Comparison of ENCODE assay signal across 20 mouse cellular contexts in genomic region chr1:134110449-134110848, GRCm38 (mm10). TPM values are rescaled to one million over a fixed set of nuclear protein-coding genes. Genes with fewer than 3 reads are reported as not detected.
DNase-seq lines count a peak whose midpoint lies in the region; ATAC-seq and TF ChIP-seq lines count a peak whose summit lies in the region.
"Had no signal": no experiment of that assay in that cellular context is flagged by ENCODE, and none has a peak within 500 bp of the region (broad histone marks: within the 10 kb centered on the region; RNA-seq: fewer than 3 reads in every experiment).

No protein-coding gene starts in this region.

- H3K79me2 ChIP-seq in MEL (ENCODE audit: control insufficient read depth, insufficient read depth, low read length, poor library complexity), result no peaks in the 10 kb centered on the region

- TF ChIP-seq POLR2A in MEL (IDR thresholded peaks at IDR 0.05; ENCODE audit: control insufficient read depth in 1 of 2, insufficient read depth in 1 of 2, low read depth in 1 of 2, low read length in 2 of 2, poor library complexity in 1 of 2), result no peak

- no peak for TF ChIP-seq CTCF in MEL (IDR thresholded peaks at IDR 0.05 in 2 of 3, conservative IDR thresholded peaks at IDR 0.05 in 1 of 3; ENCODE audit: control insufficient read depth in 1 of 3, insufficient read depth in 1 of 3, low read depth in 2 of 3, low read length in 3 of 3, poor library complexity in 1 of 3, severe bottlenecking in 1 of 3)
- no peak for TF ChIP-seq CTCF in hindbrain, postnatal 0 days (IDR thresholded peaks at IDR 0.05; ENCODE audit: low read depth)

- H3K4me3 ChIP-seq in MEL (ENCODE audit: control insufficient read depth in 1 of 2, insufficient read depth in 1 of 2, low read depth in 2 of 2, low read length in 2 of 2), result no peak overlapping the region
- no peak overlapping the region for H3K4me3 ChIP-seq in liver, embryonic 13.5 days (replicated peaks)
- no peak overlapping the region for H3K4me3 ChIP-seq in hindbrain, postnatal 0 days (ENCODE audit: low read length)
- H3K4me3 ChIP-seq: embryonic facial prominence, embryonic 15.5 days; limb, embryonic 12.5 days; lung, embryonic 15.5 days had no signal

- 33% methylated on average over 5 of the region's 5 CpGs for WGBS in liver, embryonic 13.5 days (ENCODE audit: insufficient replicate concordance)
- WGBS in hindbrain, postnatal 0 days, result 87% methylated on average over 5 of the region's 5 CpGs

- H3K4me2 ChIP-seq in liver, embryonic 13.5 days, result peak overlapping the region; percentile 55
- H3K4me2 ChIP-seq in hindbrain, postnatal 0 days (ENCODE audit: low read depth, low read length), result no peak overlapping the region
- H3K4me2 ChIP-seq: embryonic facial prominence, embryonic 15.5 days; limb, embryonic 12.5 days; lung, embryonic 15.5 days had no signal

- H3K27me3 ChIP-seq in MEL (ENCODE audit: control insufficient read depth in 1 of 2, insufficient read depth in 2 of 2, low read length in 2 of 2), result peaks cover 8 to 13% of the 10 kb centered on the region in 2 experiments
- peaks cover 28% of the 10 kb centered on the region for H3K27me3 ChIP-seq in liver, embryonic 13.5 days
- no peaks in the 10 kb centered on the region for H3K27me3 ChIP-seq in hindbrain, postnatal 0 days (ENCODE audit: insufficient read depth, low read length)
- H3K27me3 ChIP-seq: embryonic facial prominence, embryonic 15.5 days; lung, embryonic 15.5 days had no signal

- ATAC-seq in liver, embryonic 13.5 days (ENCODE audit: low read depth), result peak; percentile 96
- ATAC-seq in megakaryocyte-erythroid progenitor cell, adult 5-6 weeks (replicated peaks; ENCODE audit: low FRiP score, low TSS enrichment, poor library complexity, severe bottlenecking), result 0 out of 2 replicates have a peak, but pooled peaks have one; percentile 30
- ATAC-seq in hindbrain, postnatal 0 days, result no peak
- ATAC-seq: forebrain, embryonic 14.5 days had no signal

- DNase-seq in adrenal gland, postnatal 14 days, result peak; percentile 4
- DNase-seq in adrenal gland, adult 18-20 months (ENCODE audit: low spot score in 2 of 2), result no peak
- no peak for DNase-seq in MEL (ENCODE audit: low read depth, low spot score)
- DNase-seq in liver, embryonic 13.5 days, result peak; percentile 74
- no peak for DNase-seq in hindbrain, postnatal 0 days (ENCODE audit: low spot score)
- DNase-seq in T-cell, adult 2 months (ENCODE audit: low spot score), result no peak
- DNase-seq in adrenal gland, postnatal 36 days, result no peak
- DNase-seq: cerebellum, postnatal 10 days; gastrocnemius, postnatal 25 days; heart, postnatal 36 days; layer of hippocampus, postnatal 36 days; thymus, postnatal 25 days had no signal

- peaks cover 0 to 2% of the 10 kb centered on the region in 2 experiments; a peak in 2 of 4 replicates for H3K36me3 ChIP-seq in MEL (ENCODE audit: control insufficient read depth in 1 of 2, insufficient read depth in 2 of 2, low read length in 2 of 2)
- no peaks in the 10 kb centered on the region for H3K36me3 ChIP-seq in liver, embryonic 13.5 days
- H3K36me3 ChIP-seq in hindbrain, postnatal 0 days (ENCODE audit: insufficient read depth, low read length), result no peaks in the 10 kb centered on the region
- H3K36me3 ChIP-seq: embryonic facial prominence, embryonic 15.5 days; limb, embryonic 12.5 days; lung, embryonic 15.5 days had no signal

- H3K9ac ChIP-seq in MEL (ENCODE audit: control insufficient read depth, low read depth, low read length, poor library complexity, severe bottlenecking), result no peak overlapping the region
- H3K9ac ChIP-seq in liver, embryonic 13.5 days, result peak overlapping the region; percentile 49
- H3K9ac ChIP-seq in hindbrain, postnatal 0 days (replicated peaks; ENCODE audit: low read length), result no peak overlapping the region
- H3K9ac ChIP-seq: embryonic facial prominence, embryonic 15.5 days; limb, embryonic 12.5 days; lung, embryonic 15.5 days had no signal

- no peak overlapping the region for H3K27ac ChIP-seq in MEL (ENCODE audit: control insufficient read depth, low read depth, low read length)
- peak overlapping the region; percentile 91 for H3K27ac ChIP-seq in liver, embryonic 13.5 days
- H3K27ac ChIP-seq in hindbrain, postnatal 0 days, result no peak overlapping the region
- H3K27ac ChIP-seq: embryonic facial prominence, embryonic 15.5 days; kidney, postnatal 0 days; limb, embryonic 12.5 days; lung, embryonic 15.5 days; macrophage had no signal

- H3K9me3 ChIP-seq in MEL (replicated peaks; ENCODE audit: insufficient read depth, low read length), result no peaks in the 10 kb centered on the region
- H3K9me3 ChIP-seq in liver, embryonic 13.5 days (replicated peaks), result no peaks in the 10 kb centered on the region
- no peaks in the 10 kb centered on the region for H3K9me3 ChIP-seq in hindbrain, postnatal 0 days (ENCODE audit: low read length)
- H3K9me3 ChIP-seq: embryonic facial prominence, embryonic 15.5 days; limb, embryonic 12.5 days; lung, embryonic 15.5 days had no signal

- TF ChIP-seq RAD21 in MEL (IDR thresholded peaks at IDR 0.05; ENCODE audit: low read depth, low read length), result no peak

- TF ChIP-seq EP300 in MEL (IDR thresholded peaks at IDR 0.05; ENCODE audit: low read depth in 1 of 2, low read length in 2 of 2), result no peak

- peaks cover 0 to 5% of the 10 kb centered on the region in 2 experiments; a peak in 1 of 4 replicates for H3K4me1 ChIP-seq in MEL (ENCODE audit: control insufficient read depth in 1 of 2, insufficient read depth in 2 of 2, low read length in 2 of 2)
- H3K4me1 ChIP-seq in liver, embryonic 13.5 days (replicated peaks), result peaks cover 36% of the 10 kb centered on the region
- no peaks in the 10 kb centered on the region for H3K4me1 ChIP-seq in hindbrain, postnatal 0 days (ENCODE audit: insufficient read depth, low read length)
- H3K4me1 ChIP-seq: limb, embryonic 12.5 days had no signal

TF ChIP-seq in MEL, 35 proteins besides CTCF, POLR2A, EP300 and RAD21:
- TF ChIP-seq GABPA (IDR thresholded peaks at IDR 0.05; ENCODE audit: low read depth, low read length) (no peak), ZMIZ1 (IDR thresholded peaks at IDR 0.05; ENCODE audit: low read depth, low read length) (no peak), TCF12 (IDR thresholded peaks at IDR 0.05; ENCODE audit: low read depth, low read length) (no peak), NRF1 (IDR thresholded peaks at IDR 0.05; ENCODE audit: insufficient read depth, low read depth, low read length, poor library complexity, severe bottlenecking) (no peak), ETS1 (IDR thresholded peaks at IDR 0.05; ENCODE audit: low read depth, low read length) (0 out of 2 replicates have a peak, but pooled peaks have one; percentile 13), USF1 (IDR thresholded peaks at IDR 0.05; ENCODE audit: low read depth, low read length) (no peak)

RNA-seq across cellular contexts. Expression of gene Chit1, which starts 0.6 kb away (rescaled TPM):
- total RNA-seq in adrenal gland, postnatal 14 days (2021), result not detected in 2 replicates
- not detected for total RNA-seq in adrenal gland, adult 18-20 months (2021)
- not detected in 2 replicates for total RNA-seq in MEL (2012; rRNA removed)
- polyA plus RNA-seq in MEL (2012; ENCODE audit: insufficient read depth in 1 of 2, insufficient read length in 2 of 2, low read depth in 1 of 2, low replicate concordance in 2 of 2, missing spikeins in 1 of 2), result not detected
- polyA plus RNA-seq in liver, embryonic 13.5 days (2015; fragmentation: Nextera tagmentation; extraction: Ambion mirVana), result 0.08 and 0.12 TPM in 2 replicates
- not detected in 2 replicates for total RNA-seq in megakaryocyte-erythroid progenitor cell, adult 5-6 weeks (2014; fragmentation: Nextera tagmentation)
- not detected in 2 replicates for total RNA-seq in megakaryocyte-erythroid progenitor cell, adult 5-6 weeks (2017)
- 0.14 TPM in 1 of 2 replicates, not detected in the other for total RNA-seq in hindbrain, postnatal 0 days (2014; rRNA removed)
- polyA plus RNA-seq in hindbrain, postnatal 0 days (2015; fragmentation: Nextera tagmentation; extraction: Ambion mirVana), result 0.46 and 0.48 TPM in 2 replicates
- not detected for total RNA-seq in adrenal gland, postnatal 36 days (2021)
- total RNA-seq: gastrocnemius, postnatal 25 days; heart, postnatal 36 days; layer of hippocampus, postnatal 36 days had no signal
- polyA plus RNA-seq: limb, embryonic 12.5 days; macrophage; spleen, adult 2 months had no signal

RNA-seq across cellular contexts. Expression of gene Btg2, which starts 31.5 kb away (rescaled TPM):
- 36.7 and 58.2 TPM in 2 replicates for total RNA-seq in adrenal gland, postnatal 14 days (2021)
- 10 to 100 TPM; 23.1 to 32.7 TPM for total RNA-seq in adrenal gland, adult 18-20 months (2021)
- total RNA-seq in MEL (2012; rRNA removed), result 2.1 and 2.7 TPM in 2 replicates
- 1 to 10 TPM in 1 of 2 experiments, not detected in 1; 3.6 TPM for polyA plus RNA-seq in MEL (2012; ENCODE audit: insufficient read depth in 1 of 2, insufficient read length in 2 of 2, low read depth in 1 of 2, low replicate concordance in 2 of 2, missing spikeins in 1 of 2)
- polyA plus RNA-seq in liver, embryonic 13.5 days (2015; fragmentation: Nextera tagmentation; extraction: Ambion mirVana), result 79.6 and 89.1 TPM in 2 replicates
- total RNA-seq in megakaryocyte-erythroid progenitor cell, adult 5-6 weeks (2014; fragmentation: Nextera tagmentation), result 2.0 and 3.9 TPM in 2 replicates
- total RNA-seq in megakaryocyte-erythroid progenitor cell, adult 5-6 weeks (2017), result 58.5 and 61.6 TPM in 2 replicates
- 11.2 and 26.1 TPM in 2 replicates for total RNA-seq in hindbrain, postnatal 0 days (2014; rRNA removed)
- 13.2 and 14.8 TPM in 2 replicates for polyA plus RNA-seq in hindbrain, postnatal 0 days (2015; fragmentation: Nextera tagmentation; extraction: Ambion mirVana)
- 10 to 100 TPM; 38.7 to 39.1 TPM for total RNA-seq in adrenal gland, postnatal 36 days (2021)

Comparison
In these comparisons a context has a peak if more than half of its experiments do, and no peak if none do; other contexts are left out.
1. DNase-seq: peak in adrenal gland, postnatal 14 days (single experiment) and liver, embryonic 13.5 days (single experiment); none in adrenal gland, adult 18-20 months (0 of 2), MEL (single experiment), hindbrain, postnatal 0 days (single experiment), T-cell, adult 2 months (single experiment) and adrenal gland, postnatal 36 days (0 of 2).